Mouse (Mus musculus) limb, embryonic 14.5 days (tissue): ENCODE measurements around the gene 4931429L15Rik. TPM values are rescaled to one million over a fixed set of nuclear protein-coding genes. Genes with fewer than 3 reads are reported as not detected.

Experiments used
- ATAC-seq: fragments of 200-750 bp; cut with Nextera tagmentation; 2 replicates; pipeline ENCODE4 v1.8.0; 2017; ENCODE audit warnings: low read depth, moderate number of reproducible peaks, moderate TSS enrichment; ENCODE audit not compliant: low FRiP score
- DNase-seq: peaks from one replicate; pipeline ENCODE4 v3.0.0-alpha.2; 2015; ENCODE audit warnings: low spot score
- H3K27ac ChIP-seq: fragments of 300-500 bp; sonication (generic); replicated peaks from 2 replicates; pipeline ENCODE4 v1.5.1; 2014; ENCODE audit warnings: low read depth, mild to moderate bottlenecking, low read length, moderate library complexity, mixed read lengths
- H3K27me3 ChIP-seq: fragments of 300-500 bp; sonication (generic); 2 replicates; pipeline ENCODE4 v1.6.1; 2014; ENCODE audit warnings: low read length, mixed read lengths; ENCODE audit not compliant: control insufficient read depth, insufficient read depth
- H3K36me3 ChIP-seq: fragments of 300-500 bp; sonication (generic); 2 replicates; pipeline ENCODE4 v1.6.1; 2014; ENCODE audit warnings: mild to moderate bottlenecking, low read length, moderate library complexity, mixed read lengths; ENCODE audit not compliant: control insufficient read depth, insufficient read depth
- H3K4me1 ChIP-seq: fragments of 300-500 bp; sonication (generic); 2 replicates; pipeline ENCODE4 v1.6.1; 2014; ENCODE audit warnings: antibody characterized with exemption, low read length, mixed read lengths; ENCODE audit not compliant: control insufficient read depth, insufficient read depth
- H3K4me2 ChIP-seq: fragments of 300-500 bp; sonication (generic); replicated peaks from 2 replicates; pipeline ENCODE4 v1.6.1; 2014; ENCODE audit warnings: low read depth, mild to moderate bottlenecking, low read length, moderate library complexity; ENCODE audit not compliant: severe bottlenecking
- H3K4me3 ChIP-seq: fragments of 300-500 bp; sonication (generic); replicated peaks from 2 replicates; pipeline ENCODE4 v1.5.1; 2014; ENCODE audit warnings: low read length
- H3K9ac ChIP-seq: fragments of 300-500 bp; sonication (generic); 2 replicates; pipeline ENCODE4 v1.6.1; 2014; ENCODE audit warnings: mild to moderate bottlenecking, low read depth, low read length, moderate library complexity; ENCODE audit not compliant: severe bottlenecking
- H3K9me3 ChIP-seq: fragments of 300-500 bp; sonication (generic); 2 replicates; pipeline ENCODE4 v1.6.1; 2016; ENCODE audit warnings: low read length; ENCODE audit not compliant: control insufficient read depth
- POLR2A ChIP-seq: fragments of 200-500 bp; IDR thresholded peaks from 2 replicates; pipeline ENCODE4 v1.8.0; 2012; ENCODE audit warnings: inconsistent platforms, mild to moderate bottlenecking, moderate library complexity, borderline replicate concordance; ENCODE audit not compliant: insufficient read depth, insufficient read length; ENCODE audit errors: extremely low read depth
- WGBS: fragments of 180-500 bp; shearing (Covaris S2); extraction: QIAGEN DNeasy Blood & Tissue Kit; methylation state at CpG from one replicate; pipeline ENCODE4 v1.1.7; 2014; 5-methylcytosine and 5-hydroxymethylcytosine counted together
- polyA plus RNA-seq, 2 experiments: library from polyadenylated mRNA; depleted of rRNA in 1 of 2; stranded (reverse) in 1 of 2; unstranded in 1 of 2; fragments of >200 nt; fragmentation: Nextera tagmentation in 1 of 2; extraction: Ambion mirVana in 1 of 2; gene quantifications; 2 replicates each; pipeline versions ENCODE4 v1.2.1 to v1.2.3; 2012 to 2014

4931429L15Rik gene
- polyA plus RNA-seq, 2 experiments = not detected

GRCm38 (mm10) chr9:46259111-46259510, 60.7 kb downstream of the 4931429L15Rik start:
- DNase-seq (no peak), ATAC-seq (no peak)
- H3K4me2 ChIP-seq = no peak overlapping the region
- no peaks in the 10 kb centered on the region for H3K36me3 ChIP-seq
- H3K27ac ChIP-seq = no peak overlapping the region
- 86% methylated on average over 6 of the region's 6 CpGs for WGBS
- H3K27me3 ChIP-seq = no peaks in the 10 kb centered on the region
- H3K4me1 ChIP-seq = no peaks in the 10 kb centered on the region
- TF ChIP-seq POLR2A = no peak
- H3K9ac ChIP-seq = no peak overlapping the region
- H3K4me3 ChIP-seq = no peak overlapping the region
- H3K9me3 ChIP-seq = no peaks in the 10 kb centered on the region

- Histone ChIP-seq H3K4me3 (no peak overlapping the region), H3K4me2 (no peak overlapping the region), H3K27ac (no peak overlapping the region), H3K9ac (no peak overlapping the region), H3K9me3 (no peaks in the 10 kb centered on the region), H3K27me3 (no peaks in the 10 kb centered on the region), H3K36me3 (no peaks in the 10 kb centered on the region), H3K4me1 (no peaks in the 10 kb centered on the region)
- DNase-seq = no peak
- no peak for TF ChIP-seq POLR2A
- WGBS = 91% methylated on average over 3 of the region's 3 CpGs
- no peak for ATAC-seq
These were observed 62.2 kb downstream of the 4931429L15Rik start for GRCm38 (mm10) chr9:46257546-46257945.

- no peaks in the 10 kb centered on the region for H3K36me3 ChIP-seq
- no peaks in the 10 kb centered on the region for H3K27me3 ChIP-seq
- H3K9me3 ChIP-seq = no peaks in the 10 kb centered on the region
- H3K4me2 ChIP-seq = no peak overlapping the region
- H3K4me1 ChIP-seq = no peaks in the 10 kb centered on the region
- H3K4me3 ChIP-seq = no peak overlapping the region
- H3K9ac ChIP-seq = no peak overlapping the region
- TF ChIP-seq POLR2A = no peak
- DNase-seq = no peak
- ATAC-seq = no peak
- no peak overlapping the region for H3K27ac ChIP-seq
- WGBS = 90% methylated on average over 10 of the region's 10 CpGs
These were observed 63.0 kb downstream of the 4931429L15Rik start for GRCm38 (mm10) chr9:46256658-46257385.

GRCm38 (mm10) chr9:46256177-46256576, 63.6 kb downstream of the 4931429L15Rik start:
- Histone ChIP-seq H3K27me3 (no peaks in the 10 kb centered on the region), H3K4me2 (no peak overlapping the region), H3K36me3 (no peaks in the 10 kb centered on the region), H3K4me3 (no peak overlapping the region), H3K27ac (no peak overlapping the region), H3K4me1 (no peaks in the 10 kb centered on the region), H3K9me3 (no peaks in the 10 kb centered on the region), H3K9ac (no peak overlapping the region)
- DNase-seq (no peak), ATAC-seq (no peak)
- WGBS = 82% methylated on average over 7 of the region's 7 CpGs
- no peak for TF ChIP-seq POLR2A

Other genes with a start within 250 kb of the 4931429L15Rik start
- 9.3 and 11.4 TPM in 2 replicates for gene Apoa1, start 91.4 kb downstream of the 4931429L15Rik start, polyA plus RNA-seq (2012; rRNA removed)
- 1.1 and 1.3 TPM in 2 replicates for gene Apoa1, start 91.4 kb downstream of the 4931429L15Rik start, polyA plus RNA-seq (2014; fragmentation: Nextera tagmentation; extraction: Ambion mirVana)
- not detected in 2 replicates for gene Apoc3, start 84.3 kb downstream of the 4931429L15Rik start, polyA plus RNA-seq (2012; rRNA removed)
- not detected in 2 replicates for gene Apoc3, start 84.3 kb downstream of the 4931429L15Rik start, polyA plus RNA-seq (2014; fragmentation: Nextera tagmentation; extraction: Ambion mirVana)
- gene Apoa4, start 79.3 kb downstream of the 4931429L15Rik start, polyA plus RNA-seq (2012; rRNA removed) = 1.4 and 2.8 TPM in 2 replicates
- gene Apoa4, start 79.3 kb downstream of the 4931429L15Rik start, polyA plus RNA-seq (2014; fragmentation: Nextera tagmentation; extraction: Ambion mirVana) = not detected in 2 replicates
- not detected in 2 replicates for gene Apoa5, start 51.4 kb downstream of the 4931429L15Rik start, polyA plus RNA-seq (2012; rRNA removed)
- gene Apoa5, start 51.4 kb downstream of the 4931429L15Rik start, polyA plus RNA-seq (2014; fragmentation: Nextera tagmentation; extraction: Ambion mirVana) = not detected in 2 replicates
- gene Zpr1, start 46.9 kb downstream of the 4931429L15Rik start, polyA plus RNA-seq (2012; rRNA removed) = 28.2 and 38.7 TPM in 2 replicates
- gene Zpr1, start 46.9 kb downstream of the 4931429L15Rik start, polyA plus RNA-seq (2014; fragmentation: Nextera tagmentation; extraction: Ambion mirVana) = 54.2 and 59.9 TPM in 2 replicates
- 23.1 and 23.4 TPM in 2 replicates for gene Bud13, start 37.0 kb downstream of the 4931429L15Rik start, polyA plus RNA-seq (2012; rRNA removed)
- 19.2 and 23.7 TPM in 2 replicates for gene Bud13, start 37.0 kb downstream of the 4931429L15Rik start, polyA plus RNA-seq (2014; fragmentation: Nextera tagmentation; extraction: Ambion mirVana)